Mouse (Mus musculus): ENCODE measurements around the gene Mgat2.

GRCm38 (mm10) chr12:69139201-69139600 lies 44.8 kb upstream of the Mgat2 start:
- TF ChIP-seq CTCF (IDR thresholded peaks at IDR 0.05 in 2 of 3, conservative IDR thresholded peaks at IDR 0.05 in 1 of 3; ENCODE audit: control insufficient read depth in 1 of 3, insufficient read depth in 1 of 3, low read depth in 2 of 3, low read length in 3 of 3, poor library complexity in 1 of 3, severe bottlenecking in 1 of 3) = no peak
- TF ChIP-seq E2F4 (IDR thresholded peaks at IDR 0.05; ENCODE audit: borderline replicate concordance, low read depth, low read length) = no peak
- no peak for TF ChIP-seq SIN3A (IDR thresholded peaks at IDR 0.05; ENCODE audit: low read length)
- no peak for TF ChIP-seq EP300 (IDR thresholded peaks at IDR 0.05; ENCODE audit: low read depth in 1 of 2, low read length in 2 of 2)
- no peak for TF ChIP-seq TAL1 (IDR thresholded peaks at IDR 0.05; ENCODE audit: low read length)
- TF ChIP-seq ZC3H11A (IDR thresholded peaks at IDR 0.05; ENCODE audit: low read depth, low read length) = no peak
- no peak for TF ChIP-seq USF1 (IDR thresholded peaks at IDR 0.05; ENCODE audit: low read depth, low read length)
- no peak for TF ChIP-seq NELFE (IDR thresholded peaks at IDR 0.05; ENCODE audit: low read depth, low read length)
- no peak for TF ChIP-seq POLR2A (IDR thresholded peaks at IDR 0.05; ENCODE audit: control insufficient read depth in 1 of 2, insufficient read depth in 1 of 2, low read depth in 1 of 2, low read length in 2 of 2, poor library complexity in 1 of 2)
- TF ChIP-seq CHD1 (IDR thresholded peaks at IDR 0.05; ENCODE audit: low read depth, low read length) = no peak
- no peak for TF ChIP-seq POLR2AphosphoS2 (IDR thresholded peaks at IDR 0.05; ENCODE audit: low read length)
- no peak for TF ChIP-seq CHD2 (IDR thresholded peaks at IDR 0.05; ENCODE audit: low read length)
